Mouse (Mus musculus): Measurements from ENCODE around the gene Gm5773. TPM values are rescaled to one million over a fixed set of nuclear protein-coding genes. Genes with fewer than 3 reads are reported as not detected.

Gene Gm5773
- not detected for polyA plus RNA-seq (2017; shearing (Covaris generic))

DNA sequence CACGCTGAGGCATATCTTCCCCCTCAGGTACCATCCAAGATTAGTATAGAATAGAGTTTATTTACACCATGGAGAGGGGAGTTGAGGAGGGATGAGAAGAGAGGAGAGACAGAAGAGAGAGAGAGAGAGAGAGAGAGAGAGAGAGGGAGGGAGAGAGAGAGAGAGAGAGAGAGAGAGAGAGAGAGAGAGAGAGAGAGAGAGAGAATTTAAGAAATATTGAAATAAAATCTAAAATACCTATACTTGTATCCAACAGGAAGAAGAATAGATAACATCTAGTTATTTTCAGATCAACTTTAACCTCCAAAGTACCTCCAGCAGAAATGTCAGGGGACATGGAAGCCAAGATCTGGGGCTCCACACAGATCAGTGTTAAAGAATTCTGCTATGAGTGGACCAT is at the start of gene Gm5773:
Gm5773 (plus strand) TSS at position 301 of the 400 bp plus-strand sequence.

GRCm38 (mm10) chr3:93796098-93796497 is 23.3 kb downstream of the Gm5773 start, which contains the start of gene Tdpoz4:
TSS of gene Tdpoz4 (plus strand) at chr3:93796398.

Other genes starting within 250 kb of the Gm5773 start
- 213 TPM for gene S100a10, start 217.9 kb upstream of the Gm5773 start, polyA plus RNA-seq (2017; shearing (Covaris generic))
- gene Tdpoz2, start 120.3 kb upstream of the Gm5773 start, polyA plus RNA-seq (2017; shearing (Covaris generic)): not detected
- not detected for gene Tdpoz1, start 96.7 kb upstream of the Gm5773 start, polyA plus RNA-seq (2017; shearing (Covaris generic))
- gene Gm37596, start 79.9 kb upstream of the Gm5773 start, polyA plus RNA-seq (2017; shearing (Covaris generic)): not detected
- not detected for gene Tdpoz4, start 23.4 kb downstream of the Gm5773 start, polyA plus RNA-seq (2017; shearing (Covaris generic))
- gene Tdpoz3, start 53.0 kb downstream of the Gm5773 start, polyA plus RNA-seq (2017; shearing (Covaris generic)): not detected
- gene Gm9117, start 170.5 kb downstream of the Gm5773 start, polyA plus RNA-seq (2017; shearing (Covaris generic)): not detected
- gene Tdpoz5, start 188.3 kb downstream of the Gm5773 start, polyA plus RNA-seq (2017; shearing (Covaris generic)): not detected

All from naive thymus-derived CD4-positive, alpha-beta T cell, adult 5 months (primary cell).